Mouse (Mus musculus): Measurements from ENCODE around the gene Abcc8.

DNA sequence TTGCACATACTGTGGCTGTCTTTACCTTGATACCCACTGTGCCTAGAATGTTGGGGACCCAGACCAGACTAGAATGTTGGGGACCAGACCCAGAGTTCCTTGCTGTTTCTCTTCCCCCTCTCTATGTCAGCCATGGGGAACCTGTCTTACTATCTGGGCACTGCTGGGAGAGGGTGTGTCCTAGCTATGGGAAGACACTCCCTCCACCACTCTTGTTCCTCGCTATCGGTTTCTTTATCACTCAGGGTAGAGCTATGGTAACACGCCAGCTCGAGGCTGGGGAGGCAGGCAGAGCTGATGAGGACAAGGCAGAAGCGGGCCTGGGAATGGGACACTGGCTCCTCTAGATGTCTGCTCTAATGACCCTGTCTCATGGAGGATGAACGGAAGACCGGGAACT lies 32.4 kb downstream of the Abcc8 start:
- TF ChIP-seq POLR2A (IDR thresholded peaks at IDR 0.05; ENCODE audit: insufficient read length, low read depth) (no peak), MYOG (IDR thresholded peaks at IDR 0.05; ENCODE audit: control insufficient read depth in 1 of 3, insufficient read depth in 1 of 3, insufficient read length in 2 of 3, low read depth in 2 of 3) (no peak), USF1 (IDR thresholded peaks at IDR 0.05; ENCODE audit: low read depth) (no peak), TCF12 (IDR thresholded peaks at IDR 0.05; ENCODE audit: insufficient read depth, poor library complexity, severe bottlenecking) (no peak), REST (IDR thresholded peaks at IDR 0.05; ENCODE audit: insufficient read depth, insufficient read length) (no peak), MAX (IDR thresholded peaks at IDR 0.05; ENCODE audit: low read depth) (no peak), SRF (IDR thresholded peaks at IDR 0.05; ENCODE audit: control insufficient read depth, insufficient read length, low read depth) (no peak), E2F4 (IDR thresholded peaks at IDR 0.05; ENCODE audit: insufficient read depth) (no peak), TCF3 (IDR thresholded peaks at IDR 0.05; ENCODE audit: insufficient read length, low read depth) (no peak), MYOD1 (IDR thresholded peaks at IDR 0.05; ENCODE audit: control insufficient read depth in 1 of 3, insufficient read length in 2 of 3, low read depth in 2 of 3) (no peak), POLR2AphosphoS2 (IDR thresholded peaks at IDR 0.05; ENCODE audit: insufficient read length, low read depth) (no peak)
